Mouse (Mus musculus) CH12.LX (cell line): ENCODE results near the gene Kifc5b. TPM values are rescaled to one million over a fixed set of nuclear protein-coding genes. Genes with fewer than 3 reads are reported as not detected.

Experiments
- DNase-seq: peaks from one replicate; pipeline ENCODE4 v3.0.0-alpha.2; 2013; ENCODE audit errors: extremely low read depth
- H3K27ac ChIP-seq: 2 replicates; pipeline ENCODE4 v1.5.1; 2012; ENCODE audit warnings: low read depth, mild to moderate bottlenecking, control low read depth, moderate library complexity; ENCODE audit not compliant: insufficient read depth
- H3K27me3 ChIP-seq: replicated peaks from 2 replicates; pipeline ENCODE3; 2012; ENCODE audit warnings: inconsistent platforms
- H3K36me3 ChIP-seq, 2 experiments: replicated peaks in 1 of 2; 2 replicates each; pipeline versions ENCODE3 to v1.6.1; 2012; ENCODE audit warnings: inconsistent platforms in 1 of 2, low read length in 1 of 2, mild to moderate bottlenecking in 1 of 2, mixed read lengths in 1 of 2, moderate library complexity in 1 of 2; ENCODE audit not compliant: control insufficient read depth in 1 of 2, insufficient read depth in 1 of 2
- H3K4me1 ChIP-seq, 2 experiments: 2 replicates each; pipeline ENCODE4 v1.6.1; 2012; ENCODE audit warnings: inconsistent platforms in 1 of 2, moderate library complexity in 1 of 2; ENCODE audit not compliant: insufficient read depth in 2 of 2, control insufficient read depth in 1 of 2
- H3K4me2 ChIP-seq: 2 replicates; pipeline ENCODE4 v1.6.1; 2012; ENCODE audit warnings: low read depth, mild to moderate bottlenecking, control low read depth; ENCODE audit not compliant: poor library complexity, insufficient read depth, severe bottlenecking
- H3K4me3 ChIP-seq, 3 experiments: fragments of 150-350 bp in 1 of 3; sonication (generic) in 1 of 3; replicated peaks in 1 of 3; 2 replicates each; pipeline versions ENCODE3 to v1.5.1; 2011 to 2012; ENCODE audit warnings: low read depth in 2 of 3, low read length in 2 of 3, mild to moderate bottlenecking in 2 of 3, moderate library complexity in 2 of 3, control low read depth in 1 of 3, improper control_type of control experiment in 1 of 3, inconsistent platforms in 1 of 3, mixed read lengths in 1 of 3; ENCODE audit not compliant: poor library complexity in 1 of 3
- H3K79me2 ChIP-seq: replicated peaks from 2 replicates; pipeline ENCODE4 v1.6.1; 2012; ENCODE audit warnings: mild to moderate bottlenecking, moderate library complexity; ENCODE audit not compliant: control insufficient read depth, poor library complexity, insufficient read depth, severe bottlenecking; ENCODE audit errors: extremely low read depth
- H3K9ac ChIP-seq: 2 replicates; pipeline ENCODE4 v1.6.1; 2012; ENCODE audit warnings: low read depth, mild to moderate bottlenecking, control low read depth, moderate library complexity; ENCODE audit not compliant: insufficient read depth
- H3K9me3 ChIP-seq: replicated peaks from 2 replicates; pipeline ENCODE3; 2012; ENCODE audit warnings: low read length, inconsistent platforms, mixed read lengths
- RCOR1 ChIP-seq: conservative IDR thresholded peaks from 2 replicates; pipeline ENCODE4 v1.6.1; 2012; ENCODE audit warnings: low read depth, mild to moderate bottlenecking, inconsistent platforms, low read length, improper control_type of control experiment
- dilution Hi-C: fragments of 300-500 bp; cut with MboI; formaldehyde crosslinking; loops from 2 replicates; pipeline ENCODE4 v1.14.3; 2020; ENCODE audit warnings: low sequenced_read_pairs; ENCODE audit not compliant: extremely low pct_unique_long_range_greater_than_20kb, extremely low pct_ligation_motif_present
- in situ Hi-C: fragments of 300-500 bp; cut with MboI; formaldehyde crosslinking; loops from 3 replicates; pipeline ENCODE4 v1.14.3; 2019; ENCODE audit warnings: low sequenced_read_pairs, low pct_ligation_motif_present, low pct_unique_long_range_greater_than_20kb, mixed read lengths
- polyA plus RNA-seq: library from polyadenylated mRNA; unstranded; fragments of >175 nt; gene quantifications from 2 replicates; pipeline ENCODE4 v1.2.1, GENCODE M21; 2012; ENCODE audit warnings: low read depth; ENCODE audit not compliant: insufficient read length
- total RNA-seq, 2 experiments: library from RNA; depleted of rRNA; stranded (reverse); fragments of 300-350 nt in 1 of 2; fragments of >200 nt in 1 of 2; gene quantifications; 2 replicates each; pipeline ENCODE4 v1.2.3; 2012 to 2014

The Kifc5b gene
- total and polyA plus RNA-seq, 3 experiments = 12.1 to 26.9 (median 22.2) TPM

GRCm38 (mm10) chr17:26981050-26981449 is 64.2 kb downstream of the Kifc5b start:
- no peak overlapping the region for H3K27ac ChIP-seq
- no peaks in the 10 kb centered on the region for H3K27me3 ChIP-seq
- no peak for TF ChIP-seq RCOR1
- H3K4me1 ChIP-seq = peaks cover 8 to 53% of the 10 kb centered on the region in 2 experiments
- 0 out of 2 replicates have a peak, but pooled peaks cover 3% of the 10 kb centered on the region for H3K79me2 ChIP-seq
- DNase-seq = no peak
- H3K4me3 ChIP-seq = no peak overlapping the region
- in situ Hi-C loops (no loop called here), dilution Hi-C loops (no loop called here)
- no peak overlapping the region for H3K4me2 ChIP-seq
- H3K36me3 ChIP-seq = peaks cover 23 to 42% of the 10 kb centered on the region in 2 experiments
- H3K9ac ChIP-seq = no peak overlapping the region
- H3K9me3 ChIP-seq = peaks cover 5% of the 10 kb centered on the region

Other genes with a start within 250 kb of the Kifc5b start
- gene Crebrf, start 201.4 kb upstream of the Kifc5b start, total RNA-seq (2012; rRNA removed) = 5.8 and 6.8 TPM in 2 replicates
- 8.1 and 8.6 TPM in 2 replicates for gene Crebrf, start 201.4 kb upstream of the Kifc5b start, total RNA-seq (2014; rRNA removed)
- 5.8 and 9.2 TPM in 2 replicates for gene Crebrf, start 201.4 kb upstream of the Kifc5b start, polyA plus RNA-seq
- 47.1 and 54.6 TPM in 2 replicates for gene Bnip1, start 136.0 kb upstream of the Kifc5b start, total RNA-seq (2012; rRNA removed)
- gene Bnip1, start 136.0 kb upstream of the Kifc5b start, total RNA-seq (2014; rRNA removed) = 59.6 and 63.9 TPM in 2 replicates
- gene Bnip1, start 136.0 kb upstream of the Kifc5b start, polyA plus RNA-seq = 44.1 and 50.9 TPM in 2 replicates
- gene Nkx2-5, start 72.1 kb upstream of the Kifc5b start, total RNA-seq (2012; rRNA removed) = not detected in 2 replicates
- not detected in 2 replicates for gene Nkx2-5, start 72.1 kb upstream of the Kifc5b start, total RNA-seq (2014; rRNA removed)
- not detected in 2 replicates for gene Nkx2-5, start 72.1 kb upstream of the Kifc5b start, polyA plus RNA-seq
- gene Phf1, start 16.0 kb downstream of the Kifc5b start, total RNA-seq (2012; rRNA removed) = 3.3 and 4.1 TPM in 2 replicates
- 1.5 and 1.7 TPM in 2 replicates for gene Phf1, start 16.0 kb downstream of the Kifc5b start, total RNA-seq (2014; rRNA removed)
- gene Phf1, start 16.0 kb downstream of the Kifc5b start, polyA plus RNA-seq = 3.5 and 4.2 TPM in 2 replicates
- gene Cuta, start 22.5 kb downstream of the Kifc5b start, total RNA-seq (2012; rRNA removed) = 34.6 and 42.4 TPM in 2 replicates
- 26.8 and 30.5 TPM in 2 replicates for gene Cuta, start 22.5 kb downstream of the Kifc5b start, total RNA-seq (2014; rRNA removed)
- 83.0 and 121 TPM in 2 replicates for gene Cuta, start 22.5 kb downstream of the Kifc5b start, polyA plus RNA-seq
- gene Syngap1, start 24.2 kb downstream of the Kifc5b start, total RNA-seq (2012; rRNA removed) = 1.3 and 1.7 TPM in 2 replicates
- gene Syngap1, start 24.2 kb downstream of the Kifc5b start, total RNA-seq (2014; rRNA removed) = 0.34 TPM in 1 of 2 replicates, not detected in the other
- 2.4 and 3.1 TPM in 2 replicates for gene Syngap1, start 24.2 kb downstream of the Kifc5b start, polyA plus RNA-seq
- gene Zbtb9, start 56.1 kb downstream of the Kifc5b start, total RNA-seq (2012; rRNA removed) = 8.1 and 9.0 TPM in 2 replicates
- 11.0 and 14.3 TPM in 2 replicates for gene Zbtb9, start 56.1 kb downstream of the Kifc5b start, total RNA-seq (2014; rRNA removed)
- gene Zbtb9, start 56.1 kb downstream of the Kifc5b start, polyA plus RNA-seq = 1.1 and 2.0 TPM in 2 replicates
- gene Bak1, start 111.9 kb downstream of the Kifc5b start, total RNA-seq (2012; rRNA removed) = 57.3 and 69.8 TPM in 2 replicates
- 61.8 and 62.9 TPM in 2 replicates for gene Bak1, start 111.9 kb downstream of the Kifc5b start, total RNA-seq (2014; rRNA removed)
- gene Bak1, start 111.9 kb downstream of the Kifc5b start, polyA plus RNA-seq = 123 and 140 TPM in 2 replicates
- 8.3 and 11.3 TPM in 2 replicates for gene Itpr3, start 140.2 kb downstream of the Kifc5b start, total RNA-seq (2012; rRNA removed)
- gene Itpr3, start 140.2 kb downstream of the Kifc5b start, total RNA-seq (2014; rRNA removed) = 2.5 TPM in 2 replicates
- gene Itpr3, start 140.2 kb downstream of the Kifc5b start, polyA plus RNA-seq = 8.5 and 9.5 TPM in 2 replicates
- 198 and 208 TPM in 2 replicates for gene Uqcc2, start 216.8 kb downstream of the Kifc5b start, total RNA-seq (2012; rRNA removed)
- 240 and 277 TPM in 2 replicates for gene Uqcc2, start 216.8 kb downstream of the Kifc5b start, total RNA-seq (2014; rRNA removed)
- 107 and 126 TPM in 2 replicates for gene Uqcc2, start 216.8 kb downstream of the Kifc5b start, polyA plus RNA-seq